Mouse (Mus musculus) lung, postnatal 4 days (tissue): Measurements from ENCODE around the gene Klhdc8a.
"Not testable (repeated sequence)": the region's sequence is repeated elsewhere in the genome, so short reads cannot be mapped to it uniquely, and the experiment has no call there.

Experiments
- DNase-seq, 2 experiments: peaks; one replicate each; pipeline ENCODE4 v3.0.0; 2021

Gene Klhdc8a

GRCm38 (mm10) chr1:132298425-132298800 is at the start of gene Klhdc8a:
Gene Klhdc8a, plus strand, starts transcription at chr1:132298626.
- peak; percentile 78 to 83 for DNase-seq

GRCm38 (mm10) chr1:132254467-132254866 is 44.0 kb upstream of the Klhdc8a start:
- no peak for DNase-seq

- DNase-seq = no peak
Observed at GRCm38 (mm10) chr1:132260331-132260730, 38.1 kb upstream of the Klhdc8a start.

- DNase-seq = peak in 1 of 2 experiments; percentile 45
Observed at GRCm38 (mm10) chr1:132261058-132261457, 37.4 kb upstream of the Klhdc8a start.

GRCm38 (mm10) chr1:132263618-132264017 is 34.8 kb upstream of the Klhdc8a start:
- no peak for DNase-seq

GRCm38 (mm10) chr1:132264577-132264976 is 33.8 kb upstream of the Klhdc8a start:
- DNase-seq = no peak

DNA sequence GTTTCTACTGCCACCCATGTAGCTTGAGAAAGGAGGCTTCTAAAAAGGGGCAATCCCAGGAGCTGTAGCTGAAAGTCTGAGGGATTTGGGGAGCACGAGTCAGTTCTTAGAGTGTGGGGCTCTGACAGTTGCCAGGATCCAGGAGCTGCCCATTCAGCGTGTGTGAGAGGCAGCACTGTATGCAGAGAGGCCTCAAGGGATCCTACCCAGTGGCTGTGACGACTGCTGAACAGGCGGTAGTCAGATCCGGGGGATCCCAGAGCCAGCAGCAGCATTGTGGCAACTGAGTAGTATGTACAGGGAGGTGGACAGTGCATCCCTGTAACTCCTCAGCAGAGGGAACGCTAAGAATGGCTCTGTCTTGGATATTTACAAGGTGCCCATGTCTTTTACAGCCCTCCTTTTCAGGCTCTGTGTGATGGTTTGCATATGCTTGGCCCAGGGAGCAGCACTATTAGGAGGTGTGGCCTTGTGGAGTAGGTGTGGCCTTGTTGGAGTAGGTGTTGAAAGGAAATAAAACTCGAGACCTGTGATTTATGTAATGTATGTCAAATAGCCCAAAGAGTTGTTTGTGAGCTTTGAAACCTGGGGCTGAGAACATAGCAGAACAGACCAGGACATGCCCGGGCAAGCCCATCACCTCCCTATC is 33.1 kb upstream of the Klhdc8a start:
- peak; percentile 24 to 33 for DNase-seq

- DNase-seq = no peak
Observed at GRCm38 (mm10) chr1:132265936-132266335, 32.5 kb upstream of the Klhdc8a start.

- DNase-seq = peak; percentile 57 to 75
Observed at GRCm38 (mm10) chr1:132266791-132267557, 31.5 kb upstream of the Klhdc8a start.

GRCm38 (mm10) chr1:132267959-132268358 is 30.5 kb upstream of the Klhdc8a start:
- no peak for DNase-seq

DNA sequence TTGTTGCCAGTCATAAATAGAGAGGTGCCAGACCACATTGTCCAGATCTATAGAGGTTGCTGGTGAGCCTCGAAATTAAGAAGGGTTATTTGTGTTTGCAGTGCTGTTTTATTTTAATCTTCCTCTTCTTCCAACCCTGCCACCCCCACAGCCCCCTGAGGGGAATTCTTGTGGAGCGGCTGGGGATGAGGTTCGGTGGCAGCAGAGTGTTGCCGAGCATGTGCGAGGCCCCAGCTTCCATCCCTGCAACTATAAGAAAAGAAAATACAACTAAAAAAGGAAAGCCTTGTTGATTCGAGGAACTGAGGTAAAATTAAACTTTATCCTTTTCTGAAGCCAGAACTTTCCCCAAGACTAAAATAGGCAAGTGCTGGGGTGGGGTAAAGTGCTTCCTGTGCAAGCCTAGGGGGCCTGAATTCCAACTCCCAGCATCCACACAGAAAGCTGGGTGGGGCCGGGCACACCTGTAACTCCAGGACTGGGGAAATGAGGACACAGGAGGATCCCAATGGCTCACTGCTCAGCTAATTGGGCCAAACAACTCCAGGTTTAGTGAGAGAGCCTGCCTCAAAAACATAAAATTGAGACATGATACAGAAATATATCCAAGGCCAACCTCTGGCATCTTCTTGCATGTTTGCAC is 29.9 kb upstream of the Klhdc8a start:
- DNase-seq = no peak

DNA sequence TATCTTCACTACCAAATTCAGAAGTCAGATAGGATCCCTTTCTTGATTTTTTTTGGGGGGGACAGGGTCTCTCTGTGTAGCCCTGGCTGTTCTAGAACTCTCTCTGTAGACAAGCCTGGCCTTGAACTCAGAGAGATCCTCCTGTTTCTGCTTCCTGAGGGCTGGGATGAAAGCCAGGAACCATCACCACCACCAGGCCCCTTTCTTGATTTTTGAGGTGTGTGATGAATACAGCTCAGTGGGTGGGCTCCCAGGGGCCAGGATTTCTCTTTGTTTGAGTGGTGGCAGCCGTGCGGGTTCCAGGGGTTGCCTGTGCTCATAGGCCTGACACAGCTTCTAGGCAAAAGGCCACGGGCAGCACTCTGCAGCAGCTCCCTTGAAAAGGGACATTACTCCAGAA is 27.2 kb upstream of the Klhdc8a start:
- DNase-seq = no peak

DNA sequence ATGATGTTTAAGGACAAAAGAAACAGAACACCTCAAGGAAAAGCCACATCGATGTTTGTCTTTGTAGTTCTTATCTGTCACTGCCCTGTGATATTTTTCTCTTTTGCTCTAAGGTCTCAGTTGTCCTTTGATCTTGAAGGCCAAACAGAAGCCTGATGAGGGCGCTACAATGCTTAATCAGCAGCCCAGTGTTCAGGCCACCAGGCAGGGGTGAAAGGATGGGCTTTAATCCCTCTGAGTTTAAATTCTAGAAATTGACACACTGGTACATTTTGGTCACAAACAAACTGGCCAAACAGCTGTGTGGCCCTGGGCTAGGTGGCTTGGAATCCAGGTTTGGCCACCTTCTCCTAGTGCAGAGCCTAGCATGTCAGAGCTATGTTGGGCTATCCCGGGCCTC is 21.7 kb upstream of the Klhdc8a start:
- no peak for DNase-seq

GRCm38 (mm10) chr1:132277124-132277523 is 21.3 kb upstream of the Klhdc8a start:
- DNase-seq = no peak

GRCm38 (mm10) chr1:132280636-132281035 is 17.8 kb upstream of the Klhdc8a start:
- not testable (repeated sequence) for DNase-seq

GRCm38 (mm10) chr1:132281523-132282176 is 16.8 kb upstream of the Klhdc8a start:
- no peak for DNase-seq

DNA sequence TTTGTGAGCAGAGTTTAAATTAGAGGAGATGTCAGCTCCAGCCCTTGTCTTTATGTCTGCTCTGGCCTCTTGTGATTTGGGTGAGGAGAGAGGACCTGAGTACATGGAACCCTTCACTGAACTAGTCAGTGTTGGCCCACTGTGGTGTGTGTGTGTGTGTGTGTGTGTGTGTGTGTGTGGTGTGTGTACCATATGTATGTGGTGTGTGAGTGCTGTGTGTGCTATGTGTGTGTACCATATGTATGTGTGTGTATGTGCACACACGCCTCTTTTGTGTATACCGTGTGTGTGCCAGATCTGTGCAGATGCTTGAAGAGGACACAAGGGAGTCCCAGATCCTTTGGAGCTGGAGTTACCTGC is 16.3 kb upstream of the Klhdc8a start:
- DNase-seq = no peak

- DNase-seq = no peak
Observed at GRCm38 (mm10) chr1:132283018-132283417, 15.4 kb upstream of the Klhdc8a start.

DNA sequence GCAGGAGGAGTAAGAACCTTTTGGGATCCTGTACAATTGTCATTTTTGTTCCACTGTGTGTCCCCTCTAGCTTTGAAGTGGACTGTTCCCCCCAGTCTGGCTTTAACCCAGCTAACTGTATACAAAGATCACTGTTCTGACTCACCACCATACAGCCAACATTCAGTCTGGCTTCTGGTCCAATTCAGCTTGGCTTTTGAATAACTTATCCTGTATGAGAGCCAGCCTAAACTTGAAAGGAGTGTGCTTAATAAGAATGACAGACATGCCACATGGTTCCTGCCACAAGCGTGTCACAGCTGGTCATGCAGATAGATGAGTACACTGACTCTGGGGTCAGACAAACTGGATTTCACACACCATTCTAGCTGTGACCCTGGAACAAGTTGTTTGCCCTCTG is 11.7 kb upstream of the Klhdc8a start:
- no peak for DNase-seq

- no peak for DNase-seq
Observed at GRCm38 (mm10) chr1:132287445-132287844, 11.0 kb upstream of the Klhdc8a start.

- peak; percentile 39 to 45 for DNase-seq
Observed at GRCm38 (mm10) chr1:132287991-132288451, 10.4 kb upstream of the Klhdc8a start.

DNA sequence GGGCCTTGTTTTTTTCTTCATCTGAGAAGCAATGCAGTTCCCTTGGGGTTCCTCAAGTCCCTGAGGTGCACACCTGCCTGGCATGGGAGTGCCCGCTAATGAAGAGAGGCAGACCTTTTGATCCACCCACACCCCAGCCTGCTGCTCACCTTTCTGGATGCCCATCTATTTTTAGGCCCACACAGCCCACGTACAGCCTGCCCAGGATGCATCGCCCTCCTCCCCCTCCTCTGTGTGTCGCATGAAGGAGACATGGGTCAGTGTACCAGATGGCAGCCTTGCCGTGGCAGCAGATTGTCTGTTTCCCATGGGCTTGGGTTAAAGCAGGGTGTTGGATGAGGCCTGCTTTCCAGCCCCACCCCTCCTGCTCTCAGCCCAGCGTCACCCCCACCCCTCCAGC is 8.5 kb upstream of the Klhdc8a start:
- peak in 1 of 2 experiments; percentile 48 for DNase-seq
